9 mouse cellular contexts compared by ENCODE assay signal in genomic region chr11:53858058-53858760, GRCm38 (mm10). TPM values are rescaled to one million over a fixed set of nuclear protein-coding genes. Genes with fewer than 3 reads are reported as not detected.
DNase-seq lines count a peak whose midpoint lies in the region; ATAC-seq and TF ChIP-seq lines count a peak whose summit lies in the region.
"Had no signal": no experiment of that assay in that cellular context is flagged by ENCODE, and none has a peak within 500 bp of the region (broad histone marks: within the 10 kb centered on the region; RNA-seq: fewer than 3 reads in every experiment).

No protein-coding gene starts in this region.

- H3K4me3 ChIP-seq in heart, adult 2 months, result peak overlapping the region; percentile 64
- peak overlapping the region; percentile 70; the same call in 1 of the 2 replicates for H3K4me3 ChIP-seq in lung, embryonic 16.5 days (ENCODE audit: low read length)
- H3K4me3 ChIP-seq in intestine, embryonic 14.5 days (ENCODE audit: low read depth, low read length), result peak overlapping the region; percentile 50; the same call in 1 of the 2 replicates
- H3K4me3 ChIP-seq in neural tube, embryonic 13.5 days, result no peak overlapping the region

- no peak for TF ChIP-seq POLR2A in heart, adult 2 months (IDR thresholded peaks at IDR 0.05; ENCODE audit: insufficient read depth, low read depth, low read length)

- TF ChIP-seq EP300 in heart, adult 2 months (IDR thresholded peaks at IDR 0.05; ENCODE audit: insufficient read depth, low read depth, low read length), result no peak

- peaks cover 16% of the 10 kb centered on the region for H3K4me1 ChIP-seq in heart, adult 2 months (ENCODE audit: control insufficient read depth, insufficient read depth, low read length)
- peaks cover 10% of the 10 kb centered on the region for H3K4me1 ChIP-seq in lung, embryonic 16.5 days (replicated peaks; ENCODE audit: control insufficient read depth, insufficient read depth, low read length)
- H3K4me1 ChIP-seq in intestine, embryonic 14.5 days (replicated peaks; ENCODE audit: control insufficient read depth, insufficient read depth, low read length), result peaks cover 12% of the 10 kb centered on the region
- H3K4me1 ChIP-seq in neural tube, embryonic 13.5 days (replicated peaks), result peaks cover 4% of the 10 kb centered on the region; the same call in 1 of the 2 replicates

- H3K27ac ChIP-seq in heart, adult 2 months, result peak overlapping the region; percentile 82
- H3K27ac ChIP-seq in lung, embryonic 16.5 days (ENCODE audit: low read length), result no peak overlapping the region
- H3K27ac ChIP-seq in intestine, embryonic 14.5 days (ENCODE audit: low read depth), result no peak overlapping the region
- H3K27ac ChIP-seq in neural tube, embryonic 13.5 days (replicated peaks), result no peak overlapping the region

- intact Hi-C loops in heart, adult 2 months (cut with DNase I), result no loop called here
- intact Hi-C loops in heart, postnatal 36 days (cut with DNase I), result loop anchor here (10.0 kb wide), 1 partner anchor 393 kb away; no protein-coding TSS in a partner anchor
- intact Hi-C loops in left cerebral cortex, postnatal 14 days (cut with DNase I), result no loop called here

- peak overlapping the region; percentile 91 for H3K9ac ChIP-seq in heart, adult 2 months (ENCODE audit: low read depth, low read length)
- H3K9ac ChIP-seq in lung, embryonic 16.5 days (ENCODE audit: low read length), result peak overlapping the region; percentile 78; the same call in 1 of the 2 replicates
- no peak overlapping the region for H3K9ac ChIP-seq in intestine, embryonic 14.5 days (ENCODE audit: low read length)
- H3K9ac ChIP-seq in neural tube, embryonic 13.5 days, result no peak overlapping the region

- no peak for DNase-seq in heart, adult 2 months
- DNase-seq in heart, postnatal 36 days, result no peak
- DNase-seq in lung, adult 18-20 months, result no peak
- no peak for DNase-seq in intestine, embryonic 14.5 days (ENCODE audit: low spot score)
- DNase-seq in thymus, adult 18-20 months, result no peak
- DNase-seq in left cerebral cortex, postnatal 14 days (ENCODE audit: low spot score in 2 of 2), result no peak
- DNase-seq: layer of hippocampus, postnatal 36 days had no signal

- ATAC-seq in lung, embryonic 16.5 days (ENCODE audit: low read depth), result 0 out of 2 replicates have a peak, but pooled peaks have one; percentile 9
- no peak for ATAC-seq in intestine, embryonic 14.5 days (replicated peaks; ENCODE audit: low FRiP score, low TSS enrichment, low read depth)
- ATAC-seq in neural tube, embryonic 13.5 days (ENCODE audit: low read depth), result no peak

- peak overlapping the region; percentile 77 for H3K4me2 ChIP-seq in lung, embryonic 16.5 days (ENCODE audit: low read depth, low read length)
- H3K4me2 ChIP-seq in intestine, embryonic 14.5 days (ENCODE audit: low read length), result peak overlapping the region; percentile 58
- H3K4me2 ChIP-seq in neural tube, embryonic 13.5 days, result peak overlapping the region; percentile 64

- no peak for TF ChIP-seq CTCF in heart, adult 2 months (IDR thresholded peaks at IDR 0.05)

- no peaks in the 10 kb centered on the region for H3K36me3 ChIP-seq in heart, adult 2 months (ENCODE audit: control insufficient read depth, insufficient read depth, low read length)
- no peaks in the 10 kb centered on the region for H3K36me3 ChIP-seq in lung, embryonic 16.5 days (ENCODE audit: control insufficient read depth, insufficient read depth, low read length)
- no peaks in the 10 kb centered on the region for H3K36me3 ChIP-seq in intestine, embryonic 14.5 days (ENCODE audit: control insufficient read depth, insufficient read depth, low read length)
- H3K36me3 ChIP-seq in neural tube, embryonic 13.5 days, result no peaks in the 10 kb centered on the region

- H3K27me3 ChIP-seq in heart, adult 2 months (ENCODE audit: control insufficient read depth, insufficient read depth, low read length), result no peaks in the 10 kb centered on the region
- no peaks in the 10 kb centered on the region for H3K27me3 ChIP-seq in lung, embryonic 16.5 days (ENCODE audit: control insufficient read depth, insufficient read depth, low read depth, low read length)
- no peaks in the 10 kb centered on the region for H3K27me3 ChIP-seq in intestine, embryonic 14.5 days (replicated peaks; ENCODE audit: control insufficient read depth, insufficient read depth, low read length)
- peaks cover 9% of the 10 kb centered on the region for H3K27me3 ChIP-seq in neural tube, embryonic 13.5 days

- no peaks in the 10 kb centered on the region for H3K79me2 ChIP-seq in heart, adult 2 months (replicated peaks; ENCODE audit: control insufficient read depth, insufficient read depth, low read length)

- 81% methylated on average over 6 of the region's 6 CpGs for WGBS in heart, adult 2 months
- WGBS in lung, embryonic 16.5 days, result 73% methylated on average over 6 of the region's 6 CpGs
- 83% methylated on average over 6 of the region's 6 CpGs for WGBS in intestine, embryonic 14.5 days
- WGBS in neural tube, embryonic 13.5 days, result 84% methylated on average over 6 of the region's 6 CpGs

- H3K9me3 ChIP-seq in lung, embryonic 16.5 days (ENCODE audit: control insufficient read depth, low read length), result no peaks in the 10 kb centered on the region
- H3K9me3 ChIP-seq in intestine, embryonic 14.5 days (ENCODE audit: control insufficient read depth, low read length), result no peaks in the 10 kb centered on the region
- no peaks in the 10 kb centered on the region for H3K9me3 ChIP-seq in neural tube, embryonic 13.5 days

RNA-seq across cellular contexts. Expression of gene Gm12216, which starts 0.8 kb away (rescaled TPM):
- total RNA-seq in heart, adult 2 months (2021), result 1 to 10 TPM; 2.6 TPM
- 4.4 and 5.5 TPM in 2 replicates for polyA plus RNA-seq in heart, adult 2 months (2012; rRNA removed)
- total RNA-seq in heart, postnatal 36 days (2021), result 1 to 10 TPM; 1.6 TPM
- 1.8 and 2.4 TPM in 2 replicates for polyA plus RNA-seq in lung, embryonic 16.5 days (2015; fragmentation: Nextera tagmentation; extraction: Ambion mirVana)
- polyA plus RNA-seq in intestine, embryonic 14.5 days (2014; fragmentation: Nextera tagmentation; extraction: Ambion mirVana), result 1.4 and 1.9 TPM in 2 replicates
- 0.99 and 1.6 TPM in 2 replicates for polyA plus RNA-seq in neural tube, embryonic 13.5 days (2015; fragmentation: Nextera tagmentation; extraction: Ambion mirVana)
- total RNA-seq in left cerebral cortex, postnatal 14 days (2021), result 1 to 10 TPM; 2.0 to 3.1 TPM

RNA-seq across cellular contexts. Expression of gene Slc22a5, which starts 33.3 kb away (rescaled TPM):
- 10 to 100 TPM; 20.9 to 23.7 TPM for total RNA-seq in heart, adult 2 months (2021)
- polyA plus RNA-seq in heart, adult 2 months (2012; rRNA removed), result 21.6 and 31.4 TPM in 2 replicates
- total RNA-seq in heart, postnatal 36 days (2021), result 10 to 100 TPM; 28.4 to 30.4 TPM
- polyA plus RNA-seq in lung, embryonic 16.5 days (2015; fragmentation: Nextera tagmentation; extraction: Ambion mirVana), result 9.1 and 9.7 TPM in 2 replicates
- 9.4 and 11.8 TPM in 2 replicates for polyA plus RNA-seq in intestine, embryonic 14.5 days (2014; fragmentation: Nextera tagmentation; extraction: Ambion mirVana)
- 8.5 and 9.3 TPM in 2 replicates for polyA plus RNA-seq in neural tube, embryonic 13.5 days (2015; fragmentation: Nextera tagmentation; extraction: Ambion mirVana)
- total RNA-seq in left cerebral cortex, postnatal 14 days (2021), result 10 to 100 TPM in 1 of 2 experiments, 1 to 10 TPM in 1; 9.4 to 10.9 TPM

Comparison
In these comparisons a context has a peak if more than half of its experiments do, and no peak if none do; other contexts are left out.
1. H3K9ac ChIP-seq: peak in heart, adult 2 months (single experiment) and lung, embryonic 16.5 days (single experiment); none in intestine, embryonic 14.5 days (single experiment) and neural tube, embryonic 13.5 days (single experiment).
2. Peak in every context shown above with its lines, with median percentiles within 50 percentile points of each other: H3K4me2 ChIP-seq.